Mouse (Mus musculus) forebrain, embryonic 12.5 days (tissue): ENCODE measurements around the gene Fbxo28. TPM values are rescaled to one million over a fixed set of nuclear protein-coding genes. Genes with fewer than 3 reads are reported as not detected.
"Not testable (repeated sequence)": the region's sequence is repeated elsewhere in the genome, so short reads cannot be mapped to it uniquely, and the experiment has no call there.

Experiments used
- ATAC-seq: fragments of 200-750 bp; cut with Nextera tagmentation; 2 replicates; pipeline ENCODE4 v1.8.0; 2017; ENCODE audit warnings: moderate TSS enrichment; ENCODE audit not compliant: low FRiP score
- H3K27ac ChIP-seq: fragments of 300-500 bp; sonication (generic); 2 replicates; pipeline ENCODE4 v1.5.1; 2016; ENCODE audit warnings: mild to moderate bottlenecking
- H3K27me3 ChIP-seq: fragments of 300-500 bp; sonication (generic); 2 replicates; pipeline ENCODE4 v1.6.1; 2016; ENCODE audit warnings: mild to moderate bottlenecking
- H3K36me3 ChIP-seq: fragments of 300-500 bp; sonication (generic); replicated peaks from 2 replicates; pipeline ENCODE4 v1.6.1; 2016; ENCODE audit warnings: mild to moderate bottlenecking
- H3K4me1 ChIP-seq: fragments of 300-500 bp; sonication (generic); 2 replicates; pipeline ENCODE4 v1.6.1; 2016
- H3K4me2 ChIP-seq: fragments of 300-500 bp; sonication (generic); 2 replicates; pipeline ENCODE4 v1.6.1; 2016; ENCODE audit warnings: mild to moderate bottlenecking, moderate library complexity
- H3K4me3 ChIP-seq: fragments of 300-500 bp; sonication (generic); replicated peaks from 2 replicates; pipeline ENCODE4 v1.5.1; 2016; ENCODE audit warnings: mild to moderate bottlenecking
- H3K9ac ChIP-seq: fragments of 300-500 bp; sonication (generic); 2 replicates; pipeline ENCODE4 v1.6.1; 2016; ENCODE audit warnings: mild to moderate bottlenecking
- H3K9me3 ChIP-seq: fragments of 300-500 bp; sonication (generic); 2 replicates; pipeline ENCODE4 v1.6.1; 2016
- WGBS: fragments of 180-500 bp; shearing (Covaris S2); methylation state at CpG from one replicate; pipeline ENCODE4 v1.1.7; 2016; 5-methylcytosine and 5-hydroxymethylcytosine counted together
- polyA plus RNA-seq: library from polyadenylated mRNA; unstranded; fragments of >200 nt; fragmentation: Nextera tagmentation; extraction: Ambion mirVana; gene quantifications from 2 replicates; pipeline ENCODE4 v1.2.1, GENCODE M21; 2016

The Fbxo28 gene
- polyA plus RNA-seq, 1 experiment from 2014 or later, result 31.6 TPM

GRCm38 (mm10) chr1:182302176-182302870, 39.1 kb downstream of the Fbxo28 start:
- H3K4me3 ChIP-seq, result no peak overlapping the region
- no peak overlapping the region for H3K4me2 ChIP-seq
- no peak for ATAC-seq
- H3K9ac ChIP-seq, result no peak overlapping the region
- H3K36me3 ChIP-seq, result no peaks in the 10 kb centered on the region
- WGBS, result 86% methylated on average over 6 of the region's 6 CpGs
- H3K27me3 ChIP-seq, result 0 out of 2 replicates have a peak, but pooled peaks cover 7% of the 10 kb centered on the region
- H3K4me1 ChIP-seq, result no peaks in the 10 kb centered on the region
- no peaks in the 10 kb centered on the region for H3K9me3 ChIP-seq
- H3K27ac ChIP-seq, result no peak overlapping the region

GRCm38 (mm10) chr1:182297821-182298220, 43.6 kb downstream of the Fbxo28 start:
- Histone ChIP-seq H3K4me2 (no peak overlapping the region), H3K9ac (no peak overlapping the region), H3K27me3 (0 out of 2 replicates have a peak, but pooled peaks cover 19% of the 10 kb centered on the region), H3K4me3 (no peak overlapping the region), H3K4me1 (no peaks in the 10 kb centered on the region), H3K9me3 (no peaks in the 10 kb centered on the region), H3K36me3 (no peaks in the 10 kb centered on the region), H3K27ac (no peak overlapping the region)
- WGBS, result 92% methylated on average over 5 of the region's 5 CpGs
- no peak for ATAC-seq

- no peaks in the 10 kb centered on the region for H3K36me3 ChIP-seq
- H3K4me3 ChIP-seq, result no peak overlapping the region
- H3K9ac ChIP-seq, result no peak overlapping the region
- no peak for ATAC-seq
- H3K27me3 ChIP-seq, result peaks cover 21% of the 10 kb centered on the region; the same call in 1 of the 2 replicates
- no peaks in the 10 kb centered on the region for H3K9me3 ChIP-seq
- H3K4me1 ChIP-seq, result no peaks in the 10 kb centered on the region
- WGBS, result 34% methylated on average over 3 of the region's 3 CpGs
- no peak overlapping the region for H3K27ac ChIP-seq
- no peak overlapping the region for H3K4me2 ChIP-seq
These were observed 44.2 kb downstream of the Fbxo28 start for GRCm38 (mm10) chr1:182297246-182297645.

GRCm38 (mm10) chr1:182296816-182297215, 44.6 kb downstream of the Fbxo28 start:
- WGBS, result 63% methylated on average over 6 of the region's 6 CpGs
- H3K27ac ChIP-seq, result no peak overlapping the region
- ATAC-seq, result no peak
- H3K9me3 ChIP-seq, result no peaks in the 10 kb centered on the region
- no peak overlapping the region for H3K9ac ChIP-seq
- peaks cover 24% of the 10 kb centered on the region; the same call in 1 of the 2 replicates for H3K27me3 ChIP-seq
- H3K4me3 ChIP-seq, result no peak overlapping the region
- no peaks in the 10 kb centered on the region for H3K36me3 ChIP-seq
- H3K4me2 ChIP-seq, result no peak overlapping the region
- H3K4me1 ChIP-seq, result no peaks in the 10 kb centered on the region

GRCm38 (mm10) chr1:182296141-182296540, 45.3 kb downstream of the Fbxo28 start:
- H3K4me3 ChIP-seq, result no peak overlapping the region
- no peaks in the 10 kb centered on the region for H3K9me3 ChIP-seq
- H3K4me1 ChIP-seq, result no peaks in the 10 kb centered on the region
- H3K27me3 ChIP-seq, result peaks cover 22% of the 10 kb centered on the region; the same call in 1 of the 2 replicates
- no peak overlapping the region for H3K9ac ChIP-seq
- no peak overlapping the region for H3K4me2 ChIP-seq
- WGBS, result 91% methylated on average over 6 of the region's 6 CpGs
- no peaks in the 10 kb centered on the region for H3K36me3 ChIP-seq
- no peak for ATAC-seq
- no peak overlapping the region for H3K27ac ChIP-seq

- Histone ChIP-seq H3K4me1 (peaks cover 7% of the 10 kb centered on the region; the same call in 1 of the 2 replicates), H3K27ac (no peak overlapping the region), H3K4me3 (no peak overlapping the region), H3K9me3 (no peaks in the 10 kb centered on the region), H3K36me3 (no peaks in the 10 kb centered on the region), H3K27me3 (peaks cover 24% of the 10 kb centered on the region), H3K4me2 (no peak overlapping the region), H3K9ac (no peak overlapping the region)
- no peak for ATAC-seq
- WGBS, result 82% methylated on average over 4 of the region's 4 CpGs
These were observed 49.1 kb downstream of the Fbxo28 start for GRCm38 (mm10) chr1:182292291-182292690.

- H3K36me3 ChIP-seq, H3K4me3 ChIP-seq, H3K9ac ChIP-seq, H3K4me1 ChIP-seq, ATAC-seq, H3K27ac ChIP-seq, H3K9me3 ChIP-seq, H3K4me2 ChIP-seq: not testable (repeated sequence)
- 90% methylated on average over 3 of the region's 3 CpGs for WGBS
- peaks cover 25% of the 10 kb centered on the region for H3K27me3 ChIP-seq
These were observed 50.7 kb downstream of the Fbxo28 start for GRCm38 (mm10) chr1:182290741-182291140.

GRCm38 (mm10) chr1:182289781-182290180, 51.6 kb downstream of the Fbxo28 start:
- Histone ChIP-seq H3K9ac (no peak overlapping the region), H3K27me3 (peaks cover 25% of the 10 kb centered on the region), H3K9me3 (no peaks in the 10 kb centered on the region), H3K4me1 (peaks cover 7% of the 10 kb centered on the region; the same call in 1 of the 2 replicates), H3K36me3 (no peaks in the 10 kb centered on the region), H3K4me2 (no peak overlapping the region), H3K4me3 (no peak overlapping the region), H3K27ac (no peak overlapping the region)
- ATAC-seq, result no peak
- WGBS, result 77% methylated on average over 2 of the region's 2 CpGs

- Histone ChIP-seq H3K4me2 (no peak overlapping the region), H3K27ac (no peak overlapping the region), H3K36me3 (no peaks in the 10 kb centered on the region), H3K4me1 (peaks cover 7% of the 10 kb centered on the region; the same call in 1 of the 2 replicates), H3K9ac (no peak overlapping the region), H3K9me3 (no peaks in the 10 kb centered on the region), H3K4me3 (no peak overlapping the region), H3K27me3 (peaks cover 24% of the 10 kb centered on the region)
- WGBS, result 54% methylated on average over 2 of the region's 2 CpGs
- no peak for ATAC-seq
These were observed 52.8 kb downstream of the Fbxo28 start for GRCm38 (mm10) chr1:182288601-182289000.

- H3K4me3 ChIP-seq, result no peak overlapping the region
- no peak for ATAC-seq
- no peaks in the 10 kb centered on the region for H3K36me3 ChIP-seq
- no peak overlapping the region for H3K4me2 ChIP-seq
- 74% methylated on average over 7 of the region's 7 CpGs for WGBS
- H3K27ac ChIP-seq, result no peak overlapping the region
- H3K27me3 ChIP-seq, result peaks cover 27% of the 10 kb centered on the region
- H3K9ac ChIP-seq, result no peak overlapping the region
- no peaks in the 10 kb centered on the region for H3K9me3 ChIP-seq
- peaks cover 11% of the 10 kb centered on the region for H3K4me1 ChIP-seq
These were observed 53.6 kb downstream of the Fbxo28 start for GRCm38 (mm10) chr1:182287781-182288180.

- Histone ChIP-seq H3K27ac (no peak overlapping the region), H3K4me3 (no peak overlapping the region), H3K9ac (no peak overlapping the region), H3K4me1 (peaks cover 30% of the 10 kb centered on the region), H3K27me3 (peaks cover 22% of the 10 kb centered on the region), H3K9me3 (no peaks in the 10 kb centered on the region), H3K4me2 (no peak overlapping the region), H3K36me3 (no peaks in the 10 kb centered on the region)
- 89% methylated on average over 2 of the region's 2 CpGs for WGBS
- ATAC-seq, result no peak
These were observed 56.6 kb downstream of the Fbxo28 start for GRCm38 (mm10) chr1:182284795-182285194.

- Histone ChIP-seq H3K27me3 (peaks cover 17% of the 10 kb centered on the region), H3K9ac (no peak overlapping the region), H3K36me3 (peaks cover 9% of the 10 kb centered on the region), H3K4me3 (no peak overlapping the region), H3K4me1 (peaks cover 23% of the 10 kb centered on the region), H3K27ac (no peak overlapping the region), H3K4me2 (peak overlapping the region; percentile 78), H3K9me3 (no peaks in the 10 kb centered on the region)
- 34% methylated on average over 7 of the region's 7 CpGs for WGBS
- ATAC-seq, result no peak
These were observed 58.2 kb downstream of the Fbxo28 start for GRCm38 (mm10) chr1:182283231-182283630.
